Mouse (Mus musculus): ENCODE measurements around the gene AI837181. TPM values are rescaled to one million over a fixed set of nuclear protein-coding genes. Genes with fewer than 3 reads are reported as not detected.
A peak's percentile ranks its signal among the peaks of the same experiment; 100 is the strongest.

Gene AI837181
- polyA plus RNA-seq, 1 experiment from 2014 or later: 51.1 TPM

DNA sequence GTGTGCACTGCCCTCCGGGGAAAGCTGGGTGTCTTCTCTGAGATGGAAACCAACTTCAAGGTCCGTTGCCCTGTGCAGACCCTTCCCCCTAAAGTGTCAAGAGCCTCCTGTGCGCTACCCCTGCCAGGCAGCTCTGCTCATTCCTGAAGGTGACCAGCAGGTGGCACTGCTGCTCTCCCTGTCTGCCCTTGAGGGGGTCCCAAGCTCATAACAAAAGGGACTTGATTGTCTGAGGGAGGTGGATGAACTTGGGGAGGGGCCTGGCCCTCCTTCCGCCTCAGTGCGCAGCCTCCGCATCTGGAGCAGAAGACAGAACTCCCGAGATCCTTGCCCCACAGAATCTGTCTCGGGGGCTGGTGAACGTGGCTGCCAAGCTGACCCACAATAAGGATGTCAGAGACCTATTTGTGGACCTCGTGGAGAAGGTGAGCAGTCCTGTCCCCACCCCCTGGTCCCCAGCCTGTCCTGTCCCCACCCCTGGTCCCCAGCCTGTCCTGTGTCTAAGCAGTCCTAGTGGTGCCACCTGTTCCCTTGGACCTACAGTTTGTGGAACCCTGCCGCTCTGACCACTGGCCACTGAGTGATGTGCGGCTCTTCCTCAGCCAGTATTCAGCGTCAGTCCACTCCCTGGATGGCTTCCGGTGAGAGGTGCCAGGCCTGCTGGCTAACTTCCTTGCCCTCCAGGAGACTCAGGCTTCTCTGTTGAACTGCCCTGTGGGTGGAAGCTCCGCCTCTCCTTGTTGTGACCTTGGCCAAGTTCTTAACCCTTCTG, 39.0 kb downstream of the AI837181 start:
- Histone ChIP-seq H3K9ac (ENCODE audit: low read depth, low read length) (peak overlapping the region; percentile 59), H3K36me3 (ENCODE audit: control insufficient read depth, insufficient read depth, low read length) (peaks cover 53% of the 10 kb centered on the region)

DNA sequence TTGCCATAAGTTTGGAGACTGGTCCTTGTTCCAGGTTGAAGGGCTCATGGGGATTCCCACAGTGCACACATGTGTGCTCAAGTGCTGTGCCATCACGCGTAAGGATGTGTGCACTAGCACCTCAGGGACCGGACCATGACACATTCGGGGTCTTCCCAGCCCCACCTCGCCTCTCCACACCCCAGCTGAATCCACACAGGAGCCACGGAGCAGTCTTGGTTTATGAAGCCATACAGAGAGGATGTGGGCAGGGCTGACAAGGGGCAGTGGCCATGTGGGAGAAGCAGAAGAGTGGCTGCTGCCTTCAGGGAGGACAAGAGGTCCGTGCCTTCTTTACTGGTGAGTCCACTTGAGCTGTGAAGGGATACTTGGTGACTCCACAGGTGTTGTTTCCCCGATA, 40.1 kb downstream of the AI837181 start:
- H3K27ac ChIP-seq (replicated peaks; ENCODE audit: low read depth, low read length): no peak overlapping the region
- H3K4me3 ChIP-seq (ENCODE audit: low read depth, low read length): no peak overlapping the region
- H3K4me1 ChIP-seq (ENCODE audit: control insufficient read depth, insufficient read depth, low read length): peaks cover 10% of the 10 kb centered on the region
- no peaks in the 10 kb centered on the region for H3K9me3 ChIP-seq (ENCODE audit: control insufficient read depth, low read length)
- peaks cover 53% of the 10 kb centered on the region for H3K36me3 ChIP-seq (ENCODE audit: control insufficient read depth, insufficient read depth, low read length)
- DNase-seq (ENCODE audit: low spot score): no peak
- H3K27me3 ChIP-seq (replicated peaks; ENCODE audit: control insufficient read depth, insufficient read depth, low read length): no peaks in the 10 kb centered on the region
- no peak for ATAC-seq (ENCODE audit: low read depth)
- H3K9ac ChIP-seq (ENCODE audit: low read depth, low read length): no peak overlapping the region
- H3K4me2 ChIP-seq (ENCODE audit: low read depth, low read length): no peak overlapping the region
- 94% methylated on average over 8 of the region's 8 CpGs for WGBS

More for the DNA sequence above, 39.0 kb downstream of the AI837181 start:
- Histone ChIP-seq H3K4me1 (ENCODE audit: control insufficient read depth, insufficient read depth, low read length) (peaks cover 13% of the 10 kb centered on the region), H3K4me2 (ENCODE audit: low read depth, low read length) (peak overlapping the region; percentile 46), H3K4me3 (ENCODE audit: low read depth, low read length) (peak overlapping the region; percentile 23), H3K27ac (replicated peaks; ENCODE audit: low read depth, low read length) (0 out of 2 replicates have a peak overlapping the region, but pooled peaks have one; percentile 42), H3K9me3 (ENCODE audit: control insufficient read depth, low read length) (no peaks in the 10 kb centered on the region), H3K27me3 (replicated peaks; ENCODE audit: control insufficient read depth, insufficient read depth, low read length) (no peaks in the 10 kb centered on the region)
- 35% methylated on average over 15 of the region's 15 CpGs for WGBS
- DNase-seq (ENCODE audit: low spot score) (peak; percentile 86), ATAC-seq (ENCODE audit: low read depth) (peak; percentile 73; the same call in 1 of the 2 replicates)

DNA sequence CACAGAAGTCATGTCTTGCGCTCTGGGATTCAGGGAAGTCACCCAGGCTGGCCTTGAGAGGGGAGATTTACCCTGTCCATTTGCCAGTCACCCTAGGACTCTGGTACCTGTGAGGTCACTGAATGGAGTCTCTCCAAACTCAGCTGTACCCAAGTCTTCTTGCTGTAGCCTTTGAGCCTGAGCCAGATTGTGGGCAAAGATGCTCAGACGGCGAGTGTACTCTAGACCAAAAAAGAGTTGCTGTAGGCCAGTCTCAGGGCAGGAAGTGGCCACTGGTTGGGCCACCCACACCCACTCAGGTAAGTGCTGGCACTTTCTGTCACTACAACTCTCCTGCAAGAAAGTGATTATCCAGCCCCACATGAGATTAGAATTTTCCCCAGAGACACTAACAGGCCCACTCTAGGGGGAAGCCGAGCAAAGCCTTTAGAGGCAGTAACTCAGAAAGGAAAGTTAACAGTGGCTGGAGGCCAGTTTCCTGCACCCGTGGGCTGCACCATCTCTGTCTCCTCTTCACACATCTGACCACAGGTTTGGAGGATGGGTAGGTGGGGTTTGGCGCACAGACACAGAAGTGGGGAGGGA, 42.1 kb downstream of the AI837181 start:
- Histone ChIP-seq H3K4me1 (ENCODE audit: control insufficient read depth, insufficient read depth, low read length) (0 out of 2 replicates have a peak, but pooled peaks cover 3% of the 10 kb centered on the region), H3K27ac (replicated peaks; ENCODE audit: low read depth, low read length) (no peak overlapping the region), H3K9me3 (ENCODE audit: control insufficient read depth, low read length) (no peaks in the 10 kb centered on the region), H3K27me3 (replicated peaks; ENCODE audit: control insufficient read depth, insufficient read depth, low read length) (no peaks in the 10 kb centered on the region), H3K36me3 (ENCODE audit: control insufficient read depth, insufficient read depth, low read length) (peaks cover 53% of the 10 kb centered on the region), H3K9ac (ENCODE audit: low read depth, low read length) (no peak overlapping the region), H3K4me3 (ENCODE audit: low read depth, low read length) (no peak overlapping the region), H3K4me2 (ENCODE audit: low read depth, low read length) (no peak overlapping the region)
- 92% methylated on average over 6 of the region's 6 CpGs for WGBS
- no peak for DNase-seq (ENCODE audit: low spot score)
- no peak for ATAC-seq (ENCODE audit: low read depth)

DNA sequence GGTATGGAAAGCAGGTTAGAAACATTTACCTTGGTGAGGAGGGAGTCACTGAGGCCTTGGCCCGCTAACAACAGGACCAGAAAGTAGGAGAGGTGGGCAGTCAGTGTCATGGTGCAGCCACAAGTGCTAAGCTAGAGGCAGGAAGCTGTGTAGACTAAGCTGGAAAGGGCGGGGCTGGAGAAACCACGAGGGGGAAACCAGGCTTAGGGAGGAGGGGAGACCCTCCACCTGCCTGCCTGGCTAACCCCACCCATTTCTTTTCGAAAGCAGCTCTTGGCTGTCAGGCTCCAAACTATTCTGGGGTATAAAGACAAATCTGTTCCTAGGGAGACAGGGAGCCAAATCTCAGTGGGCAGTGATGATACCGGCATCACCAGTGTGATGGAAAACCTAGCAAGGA, 43.4 kb downstream of the AI837181 start, which contains the start of gene Ctsw:
Ctsw (minus strand) TSS at position 134 of the 400 bp plus-strand sequence.
- DNase-seq (ENCODE audit: low spot score): no peak
- no peak for ATAC-seq (ENCODE audit: low read depth)
- Histone ChIP-seq H3K36me3 (ENCODE audit: control insufficient read depth, insufficient read depth, low read length) (peaks cover 42% of the 10 kb centered on the region), H3K9me3 (ENCODE audit: control insufficient read depth, low read length) (no peaks in the 10 kb centered on the region), H3K4me2 (ENCODE audit: low read depth, low read length) (no peak within 1 kb of the TSS), H3K27ac (replicated peaks; ENCODE audit: low read depth, low read length) (no peak within 1 kb of the TSS), H3K4me1 (ENCODE audit: control insufficient read depth, insufficient read depth, low read length) (0 out of 2 replicates have a peak, but pooled peaks cover 3% of the 10 kb centered on the region), H3K4me3 (ENCODE audit: low read depth, low read length) (no peak within 1 kb of the TSS), H3K9ac (ENCODE audit: low read depth, low read length) (no peak within 1 kb of the TSS), H3K27me3 (replicated peaks; ENCODE audit: control insufficient read depth, insufficient read depth, low read length) (no peaks in the 10 kb centered on the region)
- 51% methylated on average over 5 of the region's 5 CpGs for WGBS

- Histone ChIP-seq H3K27ac (replicated peaks; ENCODE audit: low read depth, low read length) (no peak overlapping the region), H3K27me3 (replicated peaks; ENCODE audit: control insufficient read depth, insufficient read depth, low read length) (no peaks in the 10 kb centered on the region), H3K4me3 (ENCODE audit: low read depth, low read length) (no peak overlapping the region), H3K4me2 (ENCODE audit: low read depth, low read length) (no peak overlapping the region), H3K36me3 (ENCODE audit: control insufficient read depth, insufficient read depth, low read length) (peaks cover 20% of the 10 kb centered on the region), H3K4me1 (ENCODE audit: control insufficient read depth, insufficient read depth, low read length) (peaks cover 10% of the 10 kb centered on the region), H3K9me3 (ENCODE audit: control insufficient read depth, low read length) (no peaks in the 10 kb centered on the region), H3K9ac (ENCODE audit: low read depth, low read length) (0 out of 2 replicates have a peak overlapping the region, but pooled peaks have one; percentile 46)
- 32% methylated on average over 5 of the region's 5 CpGs for WGBS
- peak; percentile 48 for DNase-seq (ENCODE audit: low spot score)
- no peak for ATAC-seq (ENCODE audit: low read depth)
Observed at GRCm38 (mm10) chr19:5471846-5472245, 46.9 kb downstream of the AI837181 start.

GRCm38 (mm10) chr19:5472857-5473256, 47.9 kb downstream of the AI837181 start:
- H3K4me3 ChIP-seq (ENCODE audit: low read depth, low read length): no peak overlapping the region
- H3K27me3 ChIP-seq (replicated peaks; ENCODE audit: control insufficient read depth, insufficient read depth, low read length): no peaks in the 10 kb centered on the region
- WGBS: 77% methylated on average over 3 of the region's 3 CpGs
- peak overlapping the region; percentile 85; the same call in 1 of the 2 replicates for H3K27ac ChIP-seq (replicated peaks; ENCODE audit: low read depth, low read length)
- H3K4me2 ChIP-seq (ENCODE audit: low read depth, low read length): 0 out of 2 replicates have a peak overlapping the region, but pooled peaks have one; percentile 82
- DNase-seq (ENCODE audit: low spot score) (no peak), ATAC-seq (ENCODE audit: low read depth) (no peak)
- no peaks in the 10 kb centered on the region for H3K9me3 ChIP-seq (ENCODE audit: control insufficient read depth, low read length)
- H3K4me1 ChIP-seq (ENCODE audit: control insufficient read depth, insufficient read depth, low read length): peaks cover 10% of the 10 kb centered on the region
- H3K9ac ChIP-seq (ENCODE audit: low read depth, low read length): no peak overlapping the region
- peaks cover 19% of the 10 kb centered on the region for H3K36me3 ChIP-seq (ENCODE audit: control insufficient read depth, insufficient read depth, low read length)

DNA sequence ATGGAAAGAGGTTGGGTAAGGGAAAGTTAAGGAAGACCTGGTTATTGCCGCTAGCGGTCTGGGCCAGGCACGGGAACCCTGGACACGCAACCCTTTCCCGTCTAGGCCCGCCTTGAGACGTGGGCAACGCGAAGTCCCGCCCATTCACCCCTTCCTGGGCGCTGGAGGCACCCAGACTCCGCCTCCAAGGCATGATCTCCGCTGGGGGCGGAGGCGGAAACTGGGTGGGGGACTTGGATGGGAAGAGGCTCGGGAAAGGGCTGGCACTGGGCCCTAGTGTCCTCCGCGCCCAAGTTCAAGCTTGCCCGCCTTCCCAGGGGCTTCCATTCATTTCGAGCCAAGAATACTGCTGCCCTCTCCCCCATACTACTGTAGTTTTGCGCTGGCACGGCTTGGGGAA, 48.8 kb downstream of the AI837181 start, which contains the start of gene Efemp2:
Efemp2 (plus strand) TSS at position 235 of the 400 bp plus-strand sequence.
- peaks cover 25% of the 10 kb centered on the region for H3K36me3 ChIP-seq (ENCODE audit: control insufficient read depth, insufficient read depth, low read length)
- WGBS: 2% methylated on average over 16 of the region's 22 CpGs
- H3K4me1 ChIP-seq (ENCODE audit: control insufficient read depth, insufficient read depth, low read length): peaks cover 10% of the 10 kb centered on the region
- H3K9me3 ChIP-seq (ENCODE audit: control insufficient read depth, low read length): no peaks in the 10 kb centered on the region
- peak; percentile 95 for DNase-seq (ENCODE audit: low spot score)
- H3K27me3 ChIP-seq (replicated peaks; ENCODE audit: control insufficient read depth, insufficient read depth, low read length): no peaks in the 10 kb centered on the region
- H3K4me3 ChIP-seq (ENCODE audit: low read depth, low read length): peak within 1 kb of the TSS; percentile 73
- H3K27ac ChIP-seq (replicated peaks; ENCODE audit: low read depth, low read length): peak within 1 kb of the TSS; percentile 85
- peak within 1 kb of the TSS; percentile 87 for H3K9ac ChIP-seq (ENCODE audit: low read depth, low read length)
- peak within 1 kb of the TSS; percentile 82 for H3K4me2 ChIP-seq (ENCODE audit: low read depth, low read length)
- peak; percentile 73 for ATAC-seq (ENCODE audit: low read depth)

GRCm38 (mm10) chr19:5474281-5475068, 49.5 kb downstream of the AI837181 start:
- Histone ChIP-seq H3K4me2 (ENCODE audit: low read depth, low read length) (peak overlapping the region; percentile 82), H3K4me3 (ENCODE audit: low read depth, low read length) (peak overlapping the region; percentile 73), H3K9ac (ENCODE audit: low read depth, low read length) (peak overlapping the region; percentile 87), H3K36me3 (ENCODE audit: control insufficient read depth, insufficient read depth, low read length) (peaks cover 33% of the 10 kb centered on the region), H3K27me3 (replicated peaks; ENCODE audit: control insufficient read depth, insufficient read depth, low read length) (no peaks in the 10 kb centered on the region), H3K9me3 (ENCODE audit: control insufficient read depth, low read length) (no peaks in the 10 kb centered on the region), H3K27ac (replicated peaks; ENCODE audit: low read depth, low read length) (peak overlapping the region; percentile 85), H3K4me1 (ENCODE audit: control insufficient read depth, insufficient read depth, low read length) (peaks cover 10% of the 10 kb centered on the region)
- WGBS: 1% methylated on average over 20 of the region's 68 CpGs
- DNase-seq (ENCODE audit: low spot score) (peak; percentile 58), ATAC-seq (ENCODE audit: low read depth) (peak; percentile 70)

All from embryonic facial prominence, embryonic 14.5 days (tissue).